Mouse (Mus musculus): ENCODE measurements around the gene Gm20896. TPM values are rescaled to one million over a fixed set of nuclear protein-coding genes. Genes with fewer than 3 reads are reported as not detected.

Gene Gm20896
- not detected in 2 replicates for polyA plus RNA-seq (2012; rRNA removed; ENCODE audit: low replicate concordance)

DNA sequence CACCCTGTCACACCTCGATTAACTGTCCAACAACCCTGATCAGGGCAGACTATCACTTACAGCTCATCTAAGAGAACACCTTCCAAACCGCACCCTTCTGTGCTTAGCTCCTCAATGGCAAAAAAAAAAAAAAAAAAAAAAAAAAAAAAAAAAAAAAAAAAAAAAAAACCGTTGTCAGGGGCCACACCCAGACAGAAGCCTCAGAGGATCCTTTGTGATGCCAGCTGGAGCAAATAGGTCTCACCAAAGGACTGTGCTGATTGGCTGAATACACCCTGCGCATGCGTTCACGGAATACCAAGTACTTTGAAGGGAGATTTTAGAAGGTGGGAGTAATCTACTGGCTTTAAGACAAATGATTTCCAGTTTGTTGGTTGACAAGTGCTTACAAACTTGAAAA is at the start of gene Gm20896:
TSS of gene Gm20896 (minus strand) at position 101 of the 400 bp plus-strand sequence.

